Mouse (Mus musculus) frontal cortex, postnatal 36 days (tissue): ENCODE data around the gene Pigx.

Experiments
- DNase-seq, 2 experiments: peaks; one replicate each; pipeline ENCODE4 v3.0.0; 2022; ENCODE audit warnings: low spot score in 2 of 2

Gene Pigx

GRCm38 (mm10) chr16:32099638-32100150 is at the start of gene Pigx, which contains the start of gene Cep19:
TSS of gene Pigx (minus strand) at chr16:32099740.
TSS of gene Cep19 (plus strand) at chr16:32099800.
- peak; percentile 87 to 88 for DNase-seq

- no peak for DNase-seq
These were observed 48.2 kb upstream of the Pigx start for GRCm38 (mm10) chr16:32147589-32148207.

GRCm38 (mm10) chr16:32144592-32144991 is 45.1 kb upstream of the Pigx start:
- no peak for DNase-seq

GRCm38 (mm10) chr16:32143766-32144165 is 44.2 kb upstream of the Pigx start:
- no peak for DNase-seq

GRCm38 (mm10) chr16:32138954-32139353 is 39.4 kb upstream of the Pigx start:
- peak in 1 of 2 experiments; percentile 37 for DNase-seq

DNA sequence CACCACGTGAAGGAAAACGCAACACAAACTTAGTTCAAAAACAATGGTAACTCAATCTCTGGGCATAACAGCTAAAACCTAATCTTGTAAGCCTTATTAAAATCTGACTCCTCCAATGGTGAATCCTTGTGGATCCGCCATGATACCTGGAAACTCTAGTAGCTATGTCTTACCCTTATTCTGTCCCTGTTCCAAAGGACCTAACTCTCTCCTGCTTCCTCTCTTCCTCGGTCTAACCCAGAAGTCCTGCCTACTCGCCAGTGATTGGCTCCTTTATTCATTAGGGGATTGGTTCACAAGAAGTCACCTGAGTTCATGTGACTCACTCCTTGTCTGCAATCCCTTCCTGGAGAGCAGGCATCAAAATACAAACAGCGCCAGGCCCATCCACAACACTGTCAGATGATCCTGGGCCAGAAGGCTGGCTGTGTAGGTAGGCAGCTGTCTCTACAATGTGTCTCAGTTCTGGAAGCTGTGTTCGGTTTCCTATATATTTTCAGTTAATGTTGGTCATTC is 36.4 kb upstream of the Pigx start:
- DNase-seq, result no peak

DNA sequence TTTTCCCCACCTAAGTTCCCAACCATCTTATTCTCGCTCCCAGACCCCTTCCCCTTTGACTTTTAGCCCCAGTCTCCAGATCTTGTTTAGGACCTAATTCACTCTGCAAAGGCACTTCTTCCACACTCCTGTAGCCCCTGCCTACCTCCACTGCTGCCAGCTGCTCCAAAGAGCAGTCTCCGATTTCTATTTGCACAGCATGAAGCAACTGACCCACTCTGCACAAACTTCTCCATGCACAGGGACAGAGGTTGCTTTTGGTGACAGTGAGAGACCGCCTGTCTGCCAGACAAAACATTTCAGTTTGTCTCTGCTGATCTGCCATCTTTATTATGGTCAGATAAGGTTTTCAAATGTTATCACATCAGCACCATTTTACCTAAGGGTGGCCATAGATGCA is 33.6 kb upstream of the Pigx start:
- DNase-seq, result no peak

- DNase-seq, result no peak
These were observed 30.8 kb upstream of the Pigx start for GRCm38 (mm10) chr16:32130190-32130826.

DNA sequence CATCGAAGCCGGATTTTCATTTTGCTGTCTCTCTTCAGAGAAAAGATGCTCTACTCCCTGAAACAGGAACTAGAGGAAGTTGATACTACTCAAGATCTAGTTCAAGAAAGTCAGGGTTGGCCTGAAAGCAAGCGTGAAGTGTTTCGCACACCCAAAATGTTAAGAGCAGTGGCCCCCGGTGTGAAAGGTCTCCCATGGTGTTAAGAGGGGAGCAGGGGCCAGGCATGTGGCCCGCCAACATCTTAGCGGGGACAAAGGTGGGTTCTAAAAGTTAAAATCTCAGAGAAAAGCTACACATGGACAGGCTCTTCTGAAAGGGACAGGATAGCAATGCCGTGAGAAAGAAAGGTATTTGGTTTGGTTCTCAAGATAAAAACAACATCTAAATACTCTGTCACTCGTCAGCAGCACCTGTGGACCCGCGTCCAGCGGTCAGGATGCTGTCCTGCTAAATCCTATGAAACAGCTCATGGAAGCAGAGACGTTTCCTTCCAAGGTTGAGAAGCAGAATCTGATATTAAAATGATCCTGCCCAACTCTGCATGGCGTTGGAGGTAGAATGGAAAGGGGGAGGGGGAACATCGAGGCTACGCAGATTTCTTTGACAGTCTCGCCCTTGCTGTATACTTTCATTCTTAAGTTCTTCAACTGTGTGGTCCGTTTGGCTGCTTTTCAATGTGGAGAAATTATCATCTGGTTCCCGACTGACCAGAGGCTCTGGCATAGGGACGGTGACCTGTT is 30.1 kb upstream of the Pigx start:
- DNase-seq, result no peak

DNA sequence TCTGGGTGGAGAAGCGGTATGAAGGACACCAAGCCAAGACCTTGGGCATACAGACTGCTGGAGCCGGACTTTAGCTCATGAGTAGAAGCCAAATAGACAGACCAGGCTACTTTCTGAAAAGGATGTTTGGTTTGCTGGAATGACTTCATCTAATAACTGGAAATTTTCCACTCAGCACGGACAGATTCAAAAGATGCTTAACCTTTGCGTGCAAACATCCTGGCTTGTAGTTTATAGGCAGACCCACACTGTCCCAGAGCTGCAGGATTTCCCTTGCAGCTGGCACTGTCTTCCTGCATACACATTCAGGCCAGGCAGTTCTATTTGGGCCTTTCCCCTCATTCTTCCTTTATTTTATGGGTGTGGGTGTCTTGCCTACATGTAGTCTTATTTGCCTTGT is 27.5 kb upstream of the Pigx start:
- no peak for DNase-seq

- no peak for DNase-seq
These were observed 25.8 kb upstream of the Pigx start for GRCm38 (mm10) chr16:32125364-32125763.

DNA sequence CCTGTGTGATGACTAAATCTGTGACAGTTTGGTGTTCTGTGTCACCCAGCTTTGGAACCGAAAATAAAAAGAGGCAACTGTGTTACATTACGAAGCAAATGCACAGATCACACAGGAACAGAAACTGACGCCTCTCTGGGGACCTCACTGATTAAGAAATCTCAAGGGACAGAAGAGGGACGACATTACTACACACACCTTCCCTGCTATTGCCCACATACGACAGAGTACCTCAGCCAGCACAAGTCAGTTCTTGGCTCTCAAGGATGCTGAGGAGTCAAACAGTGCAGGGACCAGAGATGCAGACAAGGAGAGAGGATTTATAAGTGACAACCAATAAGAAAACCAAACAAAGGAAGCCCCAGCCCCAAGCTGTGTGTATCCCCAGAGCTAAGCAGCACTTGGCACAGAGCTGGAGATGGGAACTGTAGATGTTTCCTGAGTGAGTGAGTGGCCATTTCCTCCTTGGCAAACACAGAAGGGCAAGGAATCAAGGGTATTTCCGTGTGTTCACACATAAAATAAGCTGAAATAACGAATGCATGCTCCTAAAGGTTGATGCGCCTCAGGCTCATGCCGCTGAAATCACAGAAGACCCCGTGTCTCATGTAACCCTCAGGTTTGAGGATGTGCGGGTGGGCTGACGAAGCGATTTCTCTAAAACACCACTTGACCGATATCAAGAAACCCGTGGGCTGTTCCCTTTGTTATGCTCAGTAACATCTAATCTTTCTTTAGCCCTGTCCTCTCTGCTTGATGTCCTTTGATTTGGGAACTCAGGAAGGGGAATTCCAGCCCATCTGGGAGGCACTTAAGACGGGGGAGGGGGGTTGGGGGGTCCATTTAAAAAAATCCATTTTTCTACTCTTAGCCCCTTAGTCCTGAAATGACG is 25.1 kb upstream of the Pigx start:
- DNase-seq, result no peak

GRCm38 (mm10) chr16:32124020-32124419 is 24.5 kb upstream of the Pigx start:
- no peak for DNase-seq

- no peak for DNase-seq
These were observed 20.9 kb upstream of the Pigx start for GRCm38 (mm10) chr16:32120454-32120853.

DNA sequence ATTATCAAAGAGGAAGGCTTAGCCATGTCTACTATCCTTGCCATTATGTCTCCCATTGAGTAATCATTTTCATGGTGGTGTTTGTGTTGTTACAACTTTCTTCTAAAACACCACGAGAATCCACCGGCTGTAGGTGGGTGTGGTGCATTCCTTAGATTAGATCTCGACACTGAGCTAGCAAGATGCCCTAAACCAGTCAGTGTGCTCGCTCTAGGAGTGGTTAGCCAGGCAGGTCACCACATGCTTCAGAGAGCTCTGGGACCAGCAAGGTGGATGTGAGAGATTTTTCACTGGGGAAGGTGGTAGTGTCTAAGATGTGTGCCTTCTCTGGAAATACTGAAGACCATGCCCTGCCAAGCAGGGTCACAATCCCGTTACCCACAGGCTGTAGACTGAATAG is 16.6 kb upstream of the Pigx start:
- DNase-seq, result no peak

DNA sequence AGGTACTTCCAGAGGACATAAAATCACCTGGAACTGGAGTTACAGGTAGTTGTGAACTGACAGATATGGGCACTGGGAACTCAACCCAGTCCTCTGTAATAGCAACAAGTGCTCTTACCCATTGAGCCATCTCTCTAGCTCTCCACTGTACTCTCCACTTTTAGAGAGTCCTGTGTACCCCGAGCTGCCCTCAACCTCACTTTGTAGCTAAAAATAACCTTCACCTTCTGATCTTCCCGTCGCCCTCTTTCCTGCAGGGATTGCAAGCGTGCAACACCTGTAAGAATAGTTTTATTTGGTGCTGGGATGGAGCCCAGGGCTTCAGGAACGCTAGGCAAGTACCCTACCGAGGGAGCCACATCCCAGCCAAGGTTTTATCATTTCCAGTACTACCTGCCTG is 16.2 kb upstream of the Pigx start:
- no peak for DNase-seq

GRCm38 (mm10) chr16:32114968-32115695 is 15.6 kb upstream of the Pigx start:
- peak; percentile 82 to 85 for DNase-seq

- DNase-seq, result no peak
These were observed 14.9 kb upstream of the Pigx start for GRCm38 (mm10) chr16:32114406-32114805.

DNA sequence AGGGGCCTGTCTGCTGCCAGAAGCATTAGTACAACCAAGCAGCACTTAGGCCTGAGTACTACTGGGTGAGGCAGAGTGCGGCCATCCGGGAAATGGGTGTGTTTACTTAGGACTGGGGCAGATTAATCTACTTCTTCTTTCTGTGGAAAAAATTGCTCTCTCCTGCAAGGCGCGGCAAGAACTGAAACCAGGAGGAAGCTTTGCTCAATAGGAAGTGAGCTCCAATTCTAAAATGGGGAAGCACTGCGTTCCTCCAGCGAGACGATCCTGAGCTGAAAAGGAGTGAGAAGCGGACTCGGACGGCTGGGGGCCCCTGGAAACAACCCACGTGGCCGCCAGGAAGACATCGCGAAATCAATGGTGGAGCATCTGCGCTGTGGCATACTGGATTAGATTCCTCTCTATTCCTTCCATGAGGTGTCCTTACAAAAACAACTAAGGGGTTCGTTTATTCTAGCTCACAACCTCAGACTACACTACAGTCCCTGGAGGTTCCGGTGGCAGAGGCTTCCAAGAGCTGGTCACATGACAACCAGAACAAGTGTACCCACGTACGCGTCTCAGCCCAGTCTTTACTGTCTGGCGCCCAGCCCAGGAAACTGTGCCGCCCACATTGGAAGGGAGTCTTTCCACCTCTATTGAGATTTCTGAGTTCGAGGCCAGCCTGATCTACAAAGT is 14.1 kb upstream of the Pigx start:
- DNase-seq, result peak; percentile 54 to 56
